Mouse (Mus musculus): ENCODE results near the gene Lztr1.

GRCm38 (mm10) chr16:17561128-17561750 lies 52.8 kb downstream of the Lztr1 start, which contains the start of gene Lrrc74b:
- TF ChIP-seq EP300 (IDR thresholded peaks at IDR 0.05; ENCODE audit: low read depth) (no peak), CTCF (IDR thresholded peaks at IDR 0.05; ENCODE audit: low read depth) (no peak)
